Mouse (Mus musculus): ENCODE results near the gene a.

- TF ChIP-seq CTCF (conservative IDR thresholded peaks at IDR 0.05; ENCODE audit: insufficient read depth, insufficient read length, low read depth, low read length) (no peak), POLR2A (IDR thresholded peaks at IDR 0.05; ENCODE audit: low read depth, low read length) (no peak)
These were observed 43.1 kb downstream of the a start for GRCm38 (mm10) chr2:154834149-154834865.
